Mouse (Mus musculus) bone marrow macrophage, adult 2 months (primary cell): ENCODE results near the gene Gm12166.

ENCODE experiments used
- CTCF ChIP-seq: IDR thresholded peaks from 2 replicates; pipeline ENCODE4 v1.5.1; 2012; ENCODE audit warnings: low read depth, mild to moderate bottlenecking, low read length, moderate library complexity
- POLR2A ChIP-seq: IDR thresholded peaks from 2 replicates; pipeline ENCODE4 v1.6.1; 2012; ENCODE audit warnings: mild to moderate bottlenecking, low read depth, low read length, borderline replicate concordance

DNA sequence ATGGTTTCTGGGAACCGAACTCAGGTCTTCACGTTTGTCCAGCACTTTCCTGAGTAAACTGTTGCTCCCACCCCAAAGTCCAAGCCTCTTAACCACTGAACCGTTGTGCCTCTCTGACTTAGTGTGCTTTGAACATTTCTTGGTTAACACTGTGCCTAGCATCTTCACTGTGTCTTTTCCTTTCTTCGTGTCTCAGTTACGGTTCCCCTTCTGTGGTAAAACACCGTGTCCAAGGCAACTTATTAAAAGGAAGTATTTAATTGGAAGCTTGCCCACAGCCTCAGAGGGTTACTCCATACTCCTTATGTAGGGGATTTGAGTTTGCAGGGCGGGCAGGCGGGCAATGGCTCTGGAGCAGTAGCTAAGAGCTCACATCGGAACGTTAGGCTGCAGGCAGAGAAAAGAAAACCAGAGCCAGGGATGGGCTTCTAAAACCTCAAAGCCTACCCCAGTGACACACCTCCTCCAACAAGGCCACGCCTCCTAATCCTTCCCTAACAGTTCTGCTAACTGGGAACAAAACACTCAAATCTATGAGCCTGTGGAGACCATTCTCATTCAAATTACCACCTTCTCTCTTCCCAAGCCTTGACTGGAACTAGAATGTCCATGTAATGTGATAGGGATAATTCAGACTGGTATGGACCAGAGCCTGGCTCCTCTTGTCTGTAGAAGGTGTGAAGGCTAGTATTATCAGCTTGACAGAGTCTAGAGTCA is 24.5 kb upstream of the Gm12166 start:
- no peak for TF ChIP-seq CTCF
- TF ChIP-seq POLR2A, result no peak
